In the genomic region with DNA sequence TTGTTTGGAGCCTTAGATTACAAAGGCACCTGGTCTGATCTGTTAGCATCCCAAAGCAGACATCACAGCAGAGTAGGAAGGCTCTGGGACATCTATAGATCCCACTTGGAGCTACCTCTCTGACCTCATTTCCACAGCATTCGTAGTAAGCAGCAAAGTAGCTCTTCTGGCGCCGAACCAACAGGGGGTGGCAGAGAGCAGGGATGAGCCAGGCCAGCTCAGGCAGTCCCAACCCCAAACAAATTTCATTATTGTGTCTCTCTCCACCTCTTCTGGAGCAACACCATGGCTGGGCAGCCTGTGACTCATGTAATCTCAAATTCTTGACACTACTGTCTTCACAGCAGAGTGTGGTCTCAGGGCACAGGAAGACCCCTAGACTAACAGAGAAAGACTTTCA, we compare ENCODE assay signal across 7 mouse cellular contexts. TPM values are rescaled to one million over a fixed set of nuclear protein-coding genes. Genes with fewer than 3 reads are reported as not detected.
DNase-seq lines count a peak whose midpoint lies in the region; TF ChIP-seq lines count a peak whose summit lies in the region.

No protein-coding gene starts in this region.

- no peak overlapping the region for H3K4me3 ChIP-seq in ES-Bruce4 (ENCODE audit: low read depth, low read length)

- DNase-seq in adrenal gland, adult 18-20 months (ENCODE audit: low spot score in 2 of 2), result peak; percentile 58 to 69
- peak; percentile 76 for DNase-seq in embryo, embryonic 10.5 days (ENCODE audit: low spot score)
- DNase-seq in heart, postnatal 4 days, result peak; percentile 83
- peak; percentile 28 for DNase-seq in left cerebral cortex, adult 11 months (ENCODE audit: low spot score)
- peak; percentile 64 for DNase-seq in mesoderm, embryonic 11.5 days (ENCODE audit: low read depth, low spot score)
- DNase-seq in right cerebral cortex, postnatal 4 days, result peak; percentile 70

- TF ChIP-seq EP300 in ES-Bruce4 (IDR thresholded peaks at IDR 0.05; ENCODE audit: insufficient read depth, low read depth, low read length), result no peak

- TF ChIP-seq CTCF in ES-Bruce4 (IDR thresholded peaks at IDR 0.05; ENCODE audit: low read depth, low read length), result peak; percentile 81

- no peak overlapping the region for H3K9ac ChIP-seq in ES-Bruce4 (ENCODE audit: low read depth, poor library complexity, severe bottlenecking)

- H3K9me3 ChIP-seq in ES-Bruce4 (replicated peaks; ENCODE audit: control insufficient read depth, insufficient read depth, low read length, poor library complexity, severe bottlenecking), result no peaks in the 10 kb centered on the region

- no peaks in the 10 kb centered on the region for H3K4me1 ChIP-seq in ES-Bruce4 (ENCODE audit: control insufficient read depth, insufficient read depth, low read length)

- no peaks in the 10 kb centered on the region for H3K27me3 ChIP-seq in ES-Bruce4 (ENCODE audit: control insufficient read depth, insufficient read depth, low read length, poor library complexity, severe bottlenecking)

- H3K36me3 ChIP-seq in ES-Bruce4 (ENCODE audit: control insufficient read depth, insufficient read depth, low read length, poor library complexity, severe bottlenecking), result no peaks in the 10 kb centered on the region

- no peak for TF ChIP-seq POLR2A in ES-Bruce4 (IDR thresholded peaks at IDR 0.05; ENCODE audit: insufficient read depth, low read length)

- no peak overlapping the region for H3K27ac ChIP-seq in ES-Bruce4 (ENCODE audit: insufficient read depth, low read length)

RNA-seq across cellular contexts. Expression of gene Nav2, which starts 19.8 kb away (rescaled TPM):
- 51.7 and 58.6 TPM in 2 replicates for polyA plus RNA-seq in ES-Bruce4 (2011; ENCODE audit: insufficient read depth, insufficient read length, low read depth, missing spikeins)
- total RNA-seq in adrenal gland, adult 18-20 months (2021), result 1 to 10 TPM; 6.1 to 7.5 TPM
- 100 to 1,000 TPM; 106 to 112 TPM for total RNA-seq in heart, postnatal 4 days (2021)

RNA-seq across cellular contexts. Expression of gene E2f8, which starts 47.0 kb away (rescaled TPM):
- polyA plus RNA-seq in ES-Bruce4 (2011; ENCODE audit: insufficient read depth, insufficient read length, low read depth, missing spikeins), result 24.9 and 25.1 TPM in 2 replicates
- total RNA-seq in adrenal gland, adult 18-20 months (2021), result under 1 TPM; 0.45 to 0.53 TPM
- 10 to 100 TPM; 17.6 to 18.5 TPM for total RNA-seq in heart, postnatal 4 days (2021)

Comparison
In these comparisons a context has a peak if more than half of its experiments do, and no peak if none do; other contexts are left out.
1. DNase-seq: peak in every context shown above with its lines; median percentile 83 in heart, postnatal 4 days; 76 in embryo, embryonic 10.5 days; 70 in right cerebral cortex, postnatal 4 days; 64 in mesoderm, embryonic 11.5 days; 64 in adrenal gland, adult 18-20 months; 28 in left cerebral cortex, adult 11 months.
2. RNA of gene Nav2, which starts 19.8 kb away (total RNA-seq): 106 to 112 TPM in heart, postnatal 4 days; 6.1 to 7.5 TPM in adrenal gland, adult 18-20 months; every median in the first group is over 10 times any median in the second.
3. RNA of gene E2f8, which starts 47.0 kb away (total RNA-seq): 17.6 to 18.5 TPM in heart, postnatal 4 days; 0.45 to 0.53 TPM in adrenal gland, adult 18-20 months; every median in the first group is over 10 times any median in the second.